Mouse (Mus musculus) heart, adult 10 weeks (tissue): ENCODE results near the gene Zfp964. TPM values are rescaled to one million over a fixed set of nuclear protein-coding genes. Genes with fewer than 3 reads are reported as not detected.

Source experiments
- polyA plus RNA-seq: library from polyadenylated mRNA; stranded (reverse); fragments of 350-450 nt; fragmentation: Illumina TruSeq; extraction: RNeasy Lipid Tissue Mini Kit (QIAGEN cat#74804); gene quantifications from one replicate; pipeline ENCODE4 v1.2.3, GENCODE M21; 2014; ENCODE audit warnings: low read depth, low replicate concordance

Gene Zfp964
- 1.2 TPM for polyA plus RNA-seq

DNA sequence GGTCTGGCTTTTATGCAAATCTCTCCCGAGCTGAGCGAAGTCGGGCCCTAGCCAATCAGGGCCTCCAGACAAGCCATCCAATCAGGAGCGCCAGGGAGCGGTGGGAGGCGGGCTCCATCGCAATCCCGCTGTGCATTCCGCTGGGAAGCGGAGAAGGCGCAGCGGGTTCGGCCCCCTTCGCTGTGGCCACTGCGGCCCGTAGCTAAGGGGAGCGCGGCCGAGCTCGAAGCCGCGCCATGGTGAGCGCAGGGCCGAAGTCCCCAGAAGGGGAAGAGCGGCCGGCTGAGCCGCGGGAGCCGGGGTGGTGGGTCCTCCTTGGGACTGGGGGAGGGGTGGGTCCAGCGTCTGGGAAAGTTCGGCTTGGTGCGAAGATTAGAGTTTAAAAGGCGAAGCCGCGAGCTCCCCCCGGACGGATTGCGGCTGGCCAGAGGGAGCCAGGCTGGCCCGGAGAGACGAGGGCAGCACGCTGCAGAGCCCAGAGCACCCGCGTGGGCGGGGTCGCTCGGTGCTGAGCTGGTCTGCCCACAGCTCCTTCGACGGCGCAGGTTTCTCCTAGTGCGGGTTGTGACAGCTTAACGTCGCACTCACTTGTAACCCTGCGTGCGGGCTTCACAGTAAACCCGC, at the start of gene Zfp964:
Zfp964 (plus strand) TSS at position 122 of the 624 bp plus-strand sequence.

DNA sequence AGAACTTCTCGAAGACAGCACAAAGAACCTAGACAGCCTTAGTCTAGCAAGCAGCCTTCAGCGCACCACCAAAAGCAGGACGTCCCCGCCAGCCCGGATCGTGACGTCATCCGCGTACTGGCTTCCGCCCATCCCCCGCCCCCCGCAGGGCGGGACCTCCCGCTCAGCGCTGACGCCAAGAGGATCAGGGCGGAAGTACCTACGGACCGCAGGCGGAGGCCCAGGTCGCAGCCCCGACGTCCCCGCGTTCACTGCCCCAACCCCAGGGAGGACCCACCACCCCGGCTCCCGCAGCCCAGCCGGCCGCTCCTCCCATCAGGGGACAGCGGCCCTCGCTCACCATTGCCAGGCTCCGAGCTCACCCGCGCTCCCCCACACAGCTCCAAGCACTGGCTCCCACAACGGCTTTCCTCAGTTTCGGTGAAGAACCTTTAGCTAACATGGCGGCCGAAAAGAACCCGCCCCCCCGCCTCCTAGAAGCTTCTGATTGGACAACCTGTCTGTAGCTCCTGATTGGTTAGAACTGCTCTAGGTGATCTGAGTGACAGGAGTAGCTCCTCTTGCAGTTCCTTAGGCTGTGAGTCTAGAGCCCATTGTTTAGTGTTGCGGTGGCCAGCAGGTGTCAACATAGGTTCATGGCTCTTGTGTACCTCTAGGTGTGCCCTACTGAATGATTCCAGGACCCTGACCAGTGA, 29.0 kb upstream of the Zfp964 start, which contains the start of gene Zfp868:
Zfp868 (minus strand) TSS at position 454 of the 695 bp plus-strand sequence.

DNA sequence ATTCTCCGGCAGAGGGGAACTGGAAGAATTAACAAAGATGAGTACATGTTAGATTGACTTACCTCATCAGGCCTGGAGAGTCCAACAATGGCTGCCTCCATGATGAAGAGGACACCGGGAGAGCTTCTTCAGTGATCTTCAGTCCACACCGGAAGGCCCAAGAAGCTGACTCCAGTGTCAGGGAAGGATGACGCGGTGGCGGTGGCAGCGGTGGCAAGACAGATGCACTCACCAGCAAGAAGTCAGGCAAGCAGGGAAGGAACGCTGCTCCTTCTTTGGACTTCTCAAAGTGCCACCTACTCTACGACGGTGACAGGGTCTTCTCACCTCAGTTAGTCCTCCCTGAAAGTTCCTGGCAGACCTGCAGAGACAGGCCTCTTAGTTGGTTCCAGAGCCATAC, 56.3 kb downstream of the Zfp964 start, which contains the start of gene Zfp869:
Zfp869 (minus strand) TSS at position 101 of the 400 bp plus-strand sequence.

Other genes with a start within 250 kb of the Zfp964 start
- gene Gm9495, start 200.9 kb upstream of the Zfp964 start, polyA plus RNA-seq = not detected
- not detected for gene Gm7697, start 131.5 kb upstream of the Zfp964 start, polyA plus RNA-seq
- 7.3 TPM for gene Zfp868, start 28.9 kb upstream of the Zfp964 start, polyA plus RNA-seq
- gene Zfp869, start 56.2 kb downstream of the Zfp964 start, polyA plus RNA-seq = 24.0 TPM
- gene Zfp963, start 95.5 kb downstream of the Zfp964 start, polyA plus RNA-seq = 4.2 TPM
- gene Gm20422, start 120.4 kb downstream of the Zfp964 start, polyA plus RNA-seq = not detected
- gene Atp13a1, start 136.7 kb downstream of the Zfp964 start, polyA plus RNA-seq = 13.5 TPM
- gene Zfp866, start 136.7 kb downstream of the Zfp964 start, polyA plus RNA-seq = 17.2 TPM
- 4.4 TPM for gene Gmip, start 154.2 kb downstream of the Zfp964 start, polyA plus RNA-seq
- gene Lpar2, start 167.9 kb downstream of the Zfp964 start, polyA plus RNA-seq = 0.18 TPM
- gene Pbx4, start 178.0 kb downstream of the Zfp964 start, polyA plus RNA-seq = not detected
- gene Cilp2, start 233.2 kb downstream of the Zfp964 start, polyA plus RNA-seq = 6.1 TPM
- not detected for gene Tssk6, start 247.7 kb downstream of the Zfp964 start, polyA plus RNA-seq
- 607 TPM for gene Ndufa13, start 248.1 kb downstream of the Zfp964 start, polyA plus RNA-seq
- gene Yjefn3, start 248.2 kb downstream of the Zfp964 start, polyA plus RNA-seq = 10.9 TPM